In genomic region chr12:4864338-4864690, GRCm38 (mm10) we compare ENCODE assay signal across 9 mouse cellular contexts. TPM values are rescaled to one million over a fixed set of nuclear protein-coding genes. Genes with fewer than 3 reads are reported as not detected.
DNase-seq lines count a peak whose midpoint lies in the region; ATAC-seq and TF ChIP-seq lines count a peak whose summit lies in the region.
"Had no signal": no experiment of that assay in that cellular context is flagged by ENCODE, and none has a peak within 500 bp of the region (broad histone marks: within the 10 kb centered on the region; RNA-seq: fewer than 3 reads in every experiment).

No protein-coding gene starts in this region.

- no peaks in the 10 kb centered on the region for H3K27me3 ChIP-seq in forebrain, embryonic 11.5 days (ENCODE audit: control insufficient read depth, insufficient read depth, low read length)
- H3K27me3 ChIP-seq in forebrain, embryonic 12.5 days = no peaks in the 10 kb centered on the region
- H3K27me3 ChIP-seq in kidney, embryonic 14.5 days (ENCODE audit: control insufficient read depth, insufficient read depth, low read length) = no peaks in the 10 kb centered on the region
- H3K27me3 ChIP-seq in midbrain, embryonic 13.5 days = no peaks in the 10 kb centered on the region
- H3K27me3 ChIP-seq in midbrain, embryonic 16.5 days (ENCODE audit: control insufficient read depth, insufficient read depth, low read depth, low read length) = no peaks in the 10 kb centered on the region
- no peaks in the 10 kb centered on the region for H3K27me3 ChIP-seq in cerebellum, adult 2 months (ENCODE audit: control insufficient read depth, insufficient read depth, low read length)
- H3K27me3 ChIP-seq: liver, embryonic 15.5 days had no signal

- peak; percentile 44 for DNase-seq in forebrain, embryonic 11.5 days (ENCODE audit: low spot score)
- no peak for DNase-seq in kidney, adult 11 months
- peak; percentile 43 for DNase-seq in right cerebral cortex, postnatal 25 days
- no peak for DNase-seq in cerebellum, adult 2 months

- no peaks in the 10 kb centered on the region for H3K9me3 ChIP-seq in forebrain, embryonic 11.5 days (ENCODE audit: control insufficient read depth, low read length)
- no peaks in the 10 kb centered on the region for H3K9me3 ChIP-seq in forebrain, embryonic 12.5 days
- H3K9me3 ChIP-seq in kidney, embryonic 14.5 days (ENCODE audit: control insufficient read depth, low read length) = peaks cover 3% of the 10 kb centered on the region; the same call in 1 of the 2 replicates
- no peaks in the 10 kb centered on the region for H3K9me3 ChIP-seq in midbrain, embryonic 13.5 days
- H3K9me3 ChIP-seq in midbrain, embryonic 16.5 days (replicated peaks; ENCODE audit: control insufficient read depth, low read length, poor library complexity, severe bottlenecking) = no peaks in the 10 kb centered on the region
- H3K9me3 ChIP-seq: liver, embryonic 15.5 days had no signal

- 89% methylated on average over 4 of the region's 4 CpGs for WGBS in forebrain, embryonic 11.5 days
- WGBS in forebrain, embryonic 12.5 days = 77% methylated on average over 4 of the region's 4 CpGs
- 77% methylated on average over 4 of the region's 4 CpGs for WGBS in kidney, embryonic 14.5 days
- WGBS in midbrain, embryonic 13.5 days = 80% methylated on average over 4 of the region's 4 CpGs
- 82% methylated on average over 4 of the region's 4 CpGs for WGBS in midbrain, embryonic 16.5 days
- 77% methylated on average over 4 of the region's 4 CpGs for WGBS in cerebellum, adult 2 months

- no peak for ATAC-seq in forebrain, embryonic 11.5 days (replicated peaks; ENCODE audit: low FRiP score)
- ATAC-seq in forebrain, embryonic 12.5 days (ENCODE audit: low FRiP score) = no peak
- ATAC-seq in kidney, embryonic 14.5 days (ENCODE audit: low FRiP score, low TSS enrichment) = 0 out of 2 replicates have a peak, but pooled peaks have one; percentile 8
- ATAC-seq in midbrain, embryonic 13.5 days = no peak; the same call in 1 of the 2 replicates
- no peak for ATAC-seq in midbrain, embryonic 16.5 days

- no peak overlapping the region for H3K4me3 ChIP-seq in forebrain, embryonic 11.5 days (ENCODE audit: low read depth, low read length)
- no peak overlapping the region for H3K4me3 ChIP-seq in forebrain, embryonic 12.5 days (replicated peaks)
- no peak overlapping the region for H3K4me3 ChIP-seq in kidney, embryonic 14.5 days (ENCODE audit: low read length)
- H3K4me3 ChIP-seq in midbrain, embryonic 13.5 days (replicated peaks) = no peak overlapping the region
- no peak overlapping the region for H3K4me3 ChIP-seq in midbrain, embryonic 16.5 days (ENCODE audit: low read depth, low read length)
- H3K4me3 ChIP-seq in cerebellum, adult 2 months (replicated peaks; ENCODE audit: insufficient read depth, low read depth, low read length) = no peak overlapping the region
- H3K4me3 ChIP-seq: liver, embryonic 15.5 days had no signal

- H3K4me2 ChIP-seq in forebrain, embryonic 11.5 days (ENCODE audit: low read depth, low read length, severe bottlenecking) = no peak overlapping the region
- no peak overlapping the region for H3K4me2 ChIP-seq in forebrain, embryonic 12.5 days
- no peak overlapping the region for H3K4me2 ChIP-seq in kidney, embryonic 14.5 days (replicated peaks; ENCODE audit: low read depth, low read length)
- no peak overlapping the region for H3K4me2 ChIP-seq in midbrain, embryonic 13.5 days (replicated peaks)
- H3K4me2 ChIP-seq in midbrain, embryonic 16.5 days (ENCODE audit: low read length) = no peak overlapping the region
- H3K4me2 ChIP-seq: liver, embryonic 15.5 days had no signal

- no peaks in the 10 kb centered on the region for H3K36me3 ChIP-seq in forebrain, embryonic 11.5 days (ENCODE audit: control insufficient read depth, insufficient read depth, low read length)
- no peaks in the 10 kb centered on the region for H3K36me3 ChIP-seq in forebrain, embryonic 12.5 days (replicated peaks)
- H3K36me3 ChIP-seq in kidney, embryonic 14.5 days (ENCODE audit: control insufficient read depth, insufficient read depth, low read length) = no peaks in the 10 kb centered on the region
- H3K36me3 ChIP-seq in midbrain, embryonic 13.5 days = no peaks in the 10 kb centered on the region
- H3K36me3 ChIP-seq in midbrain, embryonic 16.5 days (ENCODE audit: control insufficient read depth, insufficient read depth, low read length) = no peaks in the 10 kb centered on the region

- no peak overlapping the region for H3K27ac ChIP-seq in forebrain, embryonic 11.5 days (ENCODE audit: low read depth, low read length)
- no peak overlapping the region for H3K27ac ChIP-seq in forebrain, embryonic 12.5 days
- no peak overlapping the region; the same call in 1 of the 2 replicates for H3K27ac ChIP-seq in kidney, embryonic 14.5 days (ENCODE audit: low read depth, low read length)
- no peak overlapping the region for H3K27ac ChIP-seq in midbrain, embryonic 13.5 days
- no peak overlapping the region for H3K27ac ChIP-seq in midbrain, embryonic 16.5 days (ENCODE audit: low read length)
- H3K27ac ChIP-seq in cerebellum, adult 2 months (ENCODE audit: insufficient read depth, low read length) = no peak overlapping the region
- H3K27ac ChIP-seq: liver, embryonic 15.5 days had no signal

- no peaks in the 10 kb centered on the region for H3K4me1 ChIP-seq in forebrain, embryonic 11.5 days (replicated peaks; ENCODE audit: control insufficient read depth, insufficient read depth, low read length)
- peaks cover 3% of the 10 kb centered on the region; the same call in 1 of the 2 replicates for H3K4me1 ChIP-seq in forebrain, embryonic 12.5 days
- peaks cover 10% of the 10 kb centered on the region for H3K4me1 ChIP-seq in kidney, embryonic 14.5 days (ENCODE audit: control insufficient read depth, insufficient read depth, low read length)
- 0 out of 2 replicates have a peak, but pooled peaks cover 5% of the 10 kb centered on the region for H3K4me1 ChIP-seq in midbrain, embryonic 13.5 days (replicated peaks)
- no peaks in the 10 kb centered on the region for H3K4me1 ChIP-seq in midbrain, embryonic 16.5 days (ENCODE audit: control insufficient read depth, insufficient read depth, low read length)
- H3K4me1 ChIP-seq in cerebellum, adult 2 months (ENCODE audit: control insufficient read depth, insufficient read depth, low read length) = peaks cover 4% of the 10 kb centered on the region; the same call in 1 of the 2 replicates

- no peak for TF ChIP-seq POLR2A in cerebellum, adult 2 months (IDR thresholded peaks at IDR 0.05; ENCODE audit: borderline replicate concordance, insufficient read depth, low read length)

- no peak for TF ChIP-seq CTCF in cerebellum, adult 2 months (IDR thresholded peaks at IDR 0.05; ENCODE audit: borderline replicate concordance, insufficient read depth, low read depth, low read length)

- H3K9ac ChIP-seq in forebrain, embryonic 11.5 days (ENCODE audit: low read length) = no peak overlapping the region
- no peak overlapping the region for H3K9ac ChIP-seq in forebrain, embryonic 12.5 days
- H3K9ac ChIP-seq in kidney, embryonic 14.5 days (ENCODE audit: low read depth, low read length) = no peak overlapping the region
- H3K9ac ChIP-seq in midbrain, embryonic 13.5 days (replicated peaks) = 0 out of 2 replicates have a peak overlapping the region, but pooled peaks have one; percentile 10
- no peak overlapping the region for H3K9ac ChIP-seq in midbrain, embryonic 16.5 days (ENCODE audit: low read depth, low read length)
- H3K9ac ChIP-seq: liver, embryonic 15.5 days had no signal

RNA-seq across cellular contexts. Expression of gene Mfsd2b, which starts 9.8 kb away (rescaled TPM):
- 4.9 and 6.6 TPM in 2 replicates for polyA plus RNA-seq in forebrain, embryonic 11.5 days (2014; fragmentation: Nextera tagmentation; extraction: Ambion mirVana)
- polyA plus RNA-seq in forebrain, embryonic 12.5 days (2016; fragmentation: Nextera tagmentation; extraction: Ambion mirVana) = 2.0 and 2.5 TPM in 2 replicates
- 0.81 and 1.3 TPM in 2 replicates for polyA plus RNA-seq in kidney, embryonic 14.5 days (2014; fragmentation: Nextera tagmentation; extraction: Ambion mirVana)
- polyA plus RNA-seq in midbrain, embryonic 13.5 days (2015; fragmentation: Nextera tagmentation; extraction: Ambion mirVana) = 1.8 and 2.2 TPM in 2 replicates
- 2.9 and 3.0 TPM in 2 replicates for polyA plus RNA-seq in midbrain, embryonic 16.5 days (2015; fragmentation: Nextera tagmentation; extraction: Ambion mirVana)
- 3.0 TPM in 2 replicates for polyA plus RNA-seq in cerebellum, adult 2 months (2012; rRNA removed)

RNA-seq across cellular contexts. Expression of gene Wdcp, which starts 21.2 kb away (rescaled TPM):
- polyA plus RNA-seq in forebrain, embryonic 11.5 days (2014; fragmentation: Nextera tagmentation; extraction: Ambion mirVana) = 20.3 and 20.6 TPM in 2 replicates
- 19.0 and 20.5 TPM in 2 replicates for polyA plus RNA-seq in forebrain, embryonic 12.5 days (2016; fragmentation: Nextera tagmentation; extraction: Ambion mirVana)
- 16.5 and 17.6 TPM in 2 replicates for polyA plus RNA-seq in kidney, embryonic 14.5 days (2014; fragmentation: Nextera tagmentation; extraction: Ambion mirVana)
- 14.9 and 17.9 TPM in 2 replicates for polyA plus RNA-seq in midbrain, embryonic 13.5 days (2015; fragmentation: Nextera tagmentation; extraction: Ambion mirVana)
- polyA plus RNA-seq in midbrain, embryonic 16.5 days (2015; fragmentation: Nextera tagmentation; extraction: Ambion mirVana) = 12.7 and 14.4 TPM in 2 replicates
- polyA plus RNA-seq in cerebellum, adult 2 months (2012; rRNA removed) = 14.9 and 15.2 TPM in 2 replicates

RNA-seq across cellular contexts. Expression of gene Fkbp1b, which starts 22.9 kb away (rescaled TPM):
- polyA plus RNA-seq in forebrain, embryonic 11.5 days (2014; fragmentation: Nextera tagmentation; extraction: Ambion mirVana) = 5.2 and 6.1 TPM in 2 replicates
- polyA plus RNA-seq in forebrain, embryonic 12.5 days (2016; fragmentation: Nextera tagmentation; extraction: Ambion mirVana) = 6.6 and 6.9 TPM in 2 replicates
- 6.5 and 7.8 TPM in 2 replicates for polyA plus RNA-seq in kidney, embryonic 14.5 days (2014; fragmentation: Nextera tagmentation; extraction: Ambion mirVana)
- polyA plus RNA-seq in midbrain, embryonic 13.5 days (2015; fragmentation: Nextera tagmentation; extraction: Ambion mirVana) = 18.3 and 20.7 TPM in 2 replicates
- 36.7 and 43.0 TPM in 2 replicates for polyA plus RNA-seq in midbrain, embryonic 16.5 days (2015; fragmentation: Nextera tagmentation; extraction: Ambion mirVana)
- 56.1 and 66.9 TPM in 2 replicates for polyA plus RNA-seq in cerebellum, adult 2 months (2012; rRNA removed)

RNA-seq across cellular contexts. Expression of gene Ubxn2a, which starts 43.2 kb away (rescaled TPM):
- polyA plus RNA-seq in forebrain, embryonic 11.5 days (2014; fragmentation: Nextera tagmentation; extraction: Ambion mirVana) = 30.0 and 34.7 TPM in 2 replicates
- 38.3 and 43.3 TPM in 2 replicates for polyA plus RNA-seq in forebrain, embryonic 12.5 days (2016; fragmentation: Nextera tagmentation; extraction: Ambion mirVana)
- 17.4 and 27.0 TPM in 2 replicates for polyA plus RNA-seq in kidney, embryonic 14.5 days (2014; fragmentation: Nextera tagmentation; extraction: Ambion mirVana)
- 33.7 and 35.7 TPM in 2 replicates for polyA plus RNA-seq in midbrain, embryonic 13.5 days (2015; fragmentation: Nextera tagmentation; extraction: Ambion mirVana)
- polyA plus RNA-seq in midbrain, embryonic 16.5 days (2015; fragmentation: Nextera tagmentation; extraction: Ambion mirVana) = 38.7 and 40.9 TPM in 2 replicates
- 32.6 and 36.6 TPM in 2 replicates for polyA plus RNA-seq in cerebellum, adult 2 months (2012; rRNA removed)

RNA-seq across cellular contexts. Expression of gene Sf3b6, which starts 47.0 kb away (rescaled TPM):
- polyA plus RNA-seq in forebrain, embryonic 11.5 days (2014; fragmentation: Nextera tagmentation; extraction: Ambion mirVana) = 330 and 365 TPM in 2 replicates
- 372 and 374 TPM in 2 replicates for polyA plus RNA-seq in forebrain, embryonic 12.5 days (2016; fragmentation: Nextera tagmentation; extraction: Ambion mirVana)
- 306 and 426 TPM in 2 replicates for polyA plus RNA-seq in kidney, embryonic 14.5 days (2014; fragmentation: Nextera tagmentation; extraction: Ambion mirVana)
- 302 and 303 TPM in 2 replicates for polyA plus RNA-seq in midbrain, embryonic 13.5 days (2015; fragmentation: Nextera tagmentation; extraction: Ambion mirVana)
- 204 TPM in 2 replicates for polyA plus RNA-seq in midbrain, embryonic 16.5 days (2015; fragmentation: Nextera tagmentation; extraction: Ambion mirVana)
- polyA plus RNA-seq in cerebellum, adult 2 months (2012; rRNA removed) = 132 and 137 TPM in 2 replicates

Comparison
In these comparisons a context has a peak if more than half of its experiments do, and no peak if none do; other contexts are left out.
1. DNase-seq: peak in forebrain, embryonic 11.5 days (single experiment) and right cerebral cortex, postnatal 25 days (single experiment); none in kidney, adult 11 months (single experiment) and cerebellum, adult 2 months (0 of 2).